Mouse (Mus musculus) brain, adult 10 weeks (tissue): Measurements from ENCODE around the gene Gm49425. TPM values are rescaled to one million over a fixed set of nuclear protein-coding genes. Genes with fewer than 3 reads are reported as not detected.

ENCODE experiments used
- polyA plus RNA-seq: library from polyadenylated mRNA; stranded (reverse); fragments of 350-450 nt; fragmentation: Illumina TruSeq; extraction: RNeasy Lipid Tissue Mini Kit (QIAGEN cat#74804); gene quantifications from one replicate; pipeline ENCODE4 v1.2.3, GENCODE M21; 2015; ENCODE audit warnings: low read depth, low replicate concordance

The Gm49425 gene
- polyA plus RNA-seq = not detected

GRCm38 (mm10) chr15:101517161-101517560 is at the start of gene Gm49425:
Gene Gm49425, minus strand, starts transcription at chr15:101517261.

GRCm38 (mm10) chr15:101562850-101563249 is 45.8 kb upstream of the Gm49425 start, which contains the start of gene Krt90:
Gene Krt90, minus strand, starts transcription at chr15:101562950.

GRCm38 (mm10) chr15:101550567-101550966 is 33.5 kb upstream of the Gm49425 start, which contains the start of gene Krt82:
Gene Krt82, minus strand, starts transcription at chr15:101550667.

GRCm38 (mm10) chr15:101532720-101533119 is 15.7 kb upstream of the Gm49425 start, which contains the start of gene Krt84:
Gene Krt84, minus strand, starts transcription at chr15:101532820.

GRCm38 (mm10) chr15:101491431-101491830 is 25.6 kb downstream of the Gm49425 start, which contains the start of gene Krt83:
Gene Krt83, minus strand, starts transcription at chr15:101491512.

GRCm38 (mm10) chr15:101472952-101473528 is 44.0 kb downstream of the Gm49425 start, which contains the start of gene Krt86:
Gene Krt86, plus strand, starts transcription at chr15:101473478.

Other genes with a start within 250 kb of the Gm49425 start
- 44.3 TPM for gene Atg101, start 233.0 kb downstream of the Gm49425 start, polyA plus RNA-seq
- not detected for gene 6030408B16Rik, start 224.0 kb downstream of the Gm49425 start, polyA plus RNA-seq
- gene Krt80, start 147.1 kb downstream of the Gm49425 start, polyA plus RNA-seq = 3.3 TPM
- gene Krt7, start 106.2 kb downstream of the Gm49425 start, polyA plus RNA-seq = not detected
- gene Krt87, start 78.5 kb downstream of the Gm49425 start, polyA plus RNA-seq = 0.19 TPM
- gene Krt88, start 69.5 kb downstream of the Gm49425 start, polyA plus RNA-seq = not detected
- gene Krt81, start 53.5 kb downstream of the Gm49425 start, polyA plus RNA-seq = not detected
- gene Krt86, start 43.8 kb downstream of the Gm49425 start, polyA plus RNA-seq = not detected
- gene Krt83, start 25.7 kb downstream of the Gm49425 start, polyA plus RNA-seq = not detected
- not detected for gene Krt84, start 15.6 kb upstream of the Gm49425 start, polyA plus RNA-seq
- not detected for gene Krt82, start 33.4 kb upstream of the Gm49425 start, polyA plus RNA-seq
- not detected for gene Krt90, start 45.7 kb upstream of the Gm49425 start, polyA plus RNA-seq
- gene Krt75, start 56.6 kb upstream of the Gm49425 start, polyA plus RNA-seq = not detected
- not detected for gene Gm5414, start 110.9 kb upstream of the Gm49425 start, polyA plus RNA-seq
- gene Gm5478, start 130.1 kb upstream of the Gm49425 start, polyA plus RNA-seq = not detected
- not detected for gene Krt6b, start 163.0 kb upstream of the Gm49425 start, polyA plus RNA-seq
- gene Krt6a, start 177.0 kb upstream of the Gm49425 start, polyA plus RNA-seq = not detected
- gene Krt5, start 195.6 kb upstream of the Gm49425 start, polyA plus RNA-seq = not detected
- not detected for gene Krt71, start 225.8 kb upstream of the Gm49425 start, polyA plus RNA-seq